Mouse (Mus musculus): ENCODE measurements around the gene Mgst3. TPM values are rescaled to one million over a fixed set of nuclear protein-coding genes. Genes with fewer than 3 reads are reported as not detected.

The Mgst3 gene
- total RNA-seq, 2 experiments from 2014 or later, result 127 to 141 TPM

GRCm38 (mm10) chr1:167388571-167388970 is 5.1 kb downstream of the Mgst3 start:
- no peak for DNase-seq (ENCODE audit: low spot score in 2 of 2)

GRCm38 (mm10) chr1:167387796-167388195 is 5.8 kb downstream of the Mgst3 start:
- no peak for DNase-seq (ENCODE audit: low spot score in 2 of 2)

- DNase-seq (ENCODE audit: low spot score in 2 of 2), result no peak
These were observed 6.3 kb downstream of the Mgst3 start for GRCm38 (mm10) chr1:167387310-167387709.

- DNase-seq (ENCODE audit: low spot score in 2 of 2), result no peak
These were observed 7.2 kb downstream of the Mgst3 start for GRCm38 (mm10) chr1:167386466-167386865.

GRCm38 (mm10) chr1:167385636-167386035 is 8.0 kb downstream of the Mgst3 start:
- no peak for DNase-seq (ENCODE audit: low spot score in 2 of 2)

GRCm38 (mm10) chr1:167385211-167385610 is 8.4 kb downstream of the Mgst3 start:
- DNase-seq (ENCODE audit: low spot score in 2 of 2), result no peak

- DNase-seq (ENCODE audit: low spot score in 2 of 2), result no peak
These were observed 9.5 kb downstream of the Mgst3 start for GRCm38 (mm10) chr1:167384156-167384555.

- no peak for DNase-seq (ENCODE audit: low spot score in 2 of 2)
These were observed 10.5 kb downstream of the Mgst3 start for GRCm38 (mm10) chr1:167383178-167383577.

- DNase-seq (ENCODE audit: low spot score in 2 of 2), result no peak
These were observed 10.9 kb downstream of the Mgst3 start for GRCm38 (mm10) chr1:167382763-167383162.

GRCm38 (mm10) chr1:167382316-167382715 is 11.3 kb downstream of the Mgst3 start:
- DNase-seq (ENCODE audit: low spot score in 2 of 2), result no peak

GRCm38 (mm10) chr1:167381050-167382015 is 12.3 kb downstream of the Mgst3 start:
- DNase-seq (ENCODE audit: low spot score in 2 of 2), result no peak

- DNase-seq (ENCODE audit: low spot score in 2 of 2), result no peak
These were observed 13.4 kb downstream of the Mgst3 start for GRCm38 (mm10) chr1:167380223-167380622.

GRCm38 (mm10) chr1:167379751-167380150 is 13.9 kb downstream of the Mgst3 start:
- no peak for DNase-seq (ENCODE audit: low spot score in 2 of 2)

GRCm38 (mm10) chr1:167378019-167378418 is 15.6 kb downstream of the Mgst3 start:
- DNase-seq (ENCODE audit: low spot score in 2 of 2), result no peak

GRCm38 (mm10) chr1:167374942-167375341 is 18.7 kb downstream of the Mgst3 start:
- DNase-seq (ENCODE audit: low spot score in 2 of 2), result no peak

GRCm38 (mm10) chr1:167374003-167374784 is 19.4 kb downstream of the Mgst3 start:
- no peak for DNase-seq (ENCODE audit: low spot score in 2 of 2)

GRCm38 (mm10) chr1:167372739-167373138 is 20.9 kb downstream of the Mgst3 start:
- DNase-seq (ENCODE audit: low spot score in 2 of 2), result no peak

GRCm38 (mm10) chr1:167369905-167370304 is 23.7 kb downstream of the Mgst3 start:
- peak; percentile 82 to 87 for DNase-seq (ENCODE audit: low spot score in 2 of 2)

GRCm38 (mm10) chr1:167368513-167368912 is 25.1 kb downstream of the Mgst3 start:
- DNase-seq (ENCODE audit: low spot score in 2 of 2), result no peak

GRCm38 (mm10) chr1:167368018-167368417 is 25.6 kb downstream of the Mgst3 start:
- DNase-seq (ENCODE audit: low spot score in 2 of 2), result no peak

GRCm38 (mm10) chr1:167366621-167367020 is 27.0 kb downstream of the Mgst3 start:
- DNase-seq (ENCODE audit: low spot score in 2 of 2), result no peak

GRCm38 (mm10) chr1:167365808-167366207 is 27.8 kb downstream of the Mgst3 start:
- no peak for DNase-seq (ENCODE audit: low spot score in 2 of 2)
